Mouse (Mus musculus): ENCODE results near the gene Iffo1.

Iffo1 gene

DNA sequence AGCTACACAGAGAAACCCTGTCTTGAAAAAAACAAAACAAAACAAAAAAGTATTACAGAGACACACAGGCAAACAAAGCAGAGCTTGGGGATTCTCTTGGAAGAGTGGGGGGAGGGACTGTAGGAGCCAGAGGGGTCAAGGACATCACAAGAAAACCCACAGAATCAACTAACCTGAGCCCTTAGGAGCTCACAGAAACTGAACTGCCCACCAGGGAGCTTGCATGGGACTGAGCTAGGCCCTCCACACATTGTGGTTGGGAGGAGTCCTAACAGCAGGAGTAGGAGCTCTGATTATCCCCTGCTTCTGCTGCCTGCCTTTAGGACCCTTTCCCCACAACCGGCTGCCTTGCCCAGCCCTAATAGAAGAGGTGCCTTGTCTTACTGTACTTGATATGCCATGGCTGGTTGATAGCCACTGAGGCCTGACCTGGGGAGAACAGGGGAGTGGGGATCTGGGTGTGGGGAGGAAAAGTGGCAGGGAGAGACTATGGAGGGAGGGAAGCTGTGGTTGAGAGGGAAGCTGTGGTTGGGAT, 50.6 kb downstream of the Iffo1 start:
- 37% methylated on average over 1 of the region's 1 CpGs for whole genome bisulfite sequencing

DNA sequence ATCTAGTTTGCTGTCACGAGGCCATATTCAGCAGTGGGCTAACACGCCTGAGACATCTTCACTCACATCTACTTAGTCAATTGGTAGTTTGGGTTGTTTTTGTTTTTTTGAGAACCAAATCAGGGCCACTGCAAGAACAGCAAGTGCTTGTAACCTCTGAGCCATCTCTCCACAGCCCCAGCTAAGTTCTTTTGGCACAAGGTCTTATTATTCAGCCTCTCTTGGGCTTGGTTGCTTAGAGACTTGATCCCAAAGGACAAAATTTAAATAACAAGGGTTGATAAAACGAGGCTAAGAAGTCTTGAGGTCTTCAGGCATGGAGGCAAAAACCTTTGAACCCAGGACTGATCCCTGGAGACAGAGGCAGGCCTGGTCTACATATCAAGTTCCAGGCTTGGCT, 51.3 kb downstream of the Iffo1 start:
- 63% methylated on average over 3 of the region's 3 CpGs for WGBS

DNA sequence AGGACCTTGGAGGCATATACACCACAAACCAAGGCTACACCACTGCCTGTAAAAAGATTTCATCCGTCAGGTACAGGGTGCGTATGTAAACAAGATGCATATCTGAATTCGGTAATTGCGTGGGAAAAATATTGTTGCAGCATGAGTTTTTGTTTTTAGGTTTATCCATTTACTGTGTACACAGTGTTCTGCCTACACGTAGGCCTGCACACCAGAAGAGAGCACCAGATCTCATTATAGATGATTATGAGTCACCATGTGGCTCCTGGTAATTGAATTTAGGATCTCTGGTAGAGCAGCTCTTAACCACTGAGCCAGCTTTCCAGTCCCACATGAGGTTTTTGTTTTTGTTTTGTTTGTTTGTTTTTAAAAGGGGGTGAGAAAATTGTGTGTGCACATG, 52.1 kb downstream of the Iffo1 start:
- WGBS: 57% methylated on average over 5 of the region's 5 CpGs

DNA sequence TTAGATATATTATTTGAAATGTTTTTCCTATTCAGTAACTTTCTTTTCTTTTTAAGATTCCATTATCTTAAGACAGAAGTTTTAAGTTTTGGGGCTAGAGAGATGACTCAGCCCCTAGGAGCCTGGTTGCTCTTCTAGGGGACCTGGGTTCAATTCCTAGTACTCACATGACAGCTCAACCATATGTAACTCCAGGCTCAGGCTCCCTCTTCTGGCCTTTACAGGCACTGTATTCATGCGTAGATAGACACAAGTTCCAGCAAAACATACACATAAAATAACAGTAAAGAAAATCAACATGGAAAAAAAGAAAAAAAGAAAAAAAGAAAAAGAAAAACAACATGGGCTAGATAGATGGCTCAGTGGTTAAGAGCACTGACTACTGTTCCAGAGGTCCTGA, 65.4 kb downstream of the Iffo1 start:
- WGBS: 89% methylated on average over 1 of the region's 1 CpGs

All from cerebral cortex, adult 2 months (tissue).